Mouse (Mus musculus) bone marrow macrophage, adult 2 months (primary cell): ENCODE results near the gene Suv39h1.

Experiments
- CTCF ChIP-seq: IDR thresholded peaks from 2 replicates; pipeline ENCODE4 v1.5.1; 2012; ENCODE audit warnings: low read depth, mild to moderate bottlenecking, low read length, moderate library complexity
- POLR2A ChIP-seq: IDR thresholded peaks from 2 replicates; pipeline ENCODE4 v1.6.1; 2012; ENCODE audit warnings: mild to moderate bottlenecking, low read depth, low read length, borderline replicate concordance

DNA sequence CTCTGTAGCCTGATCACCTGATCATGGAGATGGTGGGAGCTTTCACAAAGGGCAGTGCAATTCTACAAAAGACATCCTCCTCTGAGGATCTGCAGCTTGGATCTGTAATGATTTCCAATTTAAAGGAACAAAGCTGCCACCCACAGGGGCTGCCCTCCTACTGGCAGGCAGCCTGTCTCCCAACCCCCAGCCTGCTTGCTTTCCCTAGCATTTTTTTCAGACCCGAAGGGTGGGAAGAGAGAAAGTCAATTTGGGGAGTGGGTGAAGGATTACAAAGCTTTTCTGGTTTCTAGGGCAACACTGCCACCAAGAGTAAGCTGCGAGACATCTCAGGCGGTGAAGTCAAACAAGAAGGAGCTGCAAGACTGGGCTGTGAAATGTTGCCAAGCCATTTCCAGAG lies 26.5 kb upstream of the Suv39h1 start:
- TF ChIP-seq CTCF (no peak), POLR2A (no peak)
